Mouse (Mus musculus) midbrain, embryonic 15.5 days (tissue): ENCODE results near the gene Orc5. TPM values are rescaled to one million over a fixed set of nuclear protein-coding genes. Genes with fewer than 3 reads are reported as not detected.

Experiments used
- ATAC-seq: fragments of 200-750 bp; cut with Nextera tagmentation; replicated peaks from 2 replicates; pipeline ENCODE4 v1.8.0; 2017; ENCODE audit warnings: moderate TSS enrichment
- H3K27ac ChIP-seq: fragments of 300-500 bp; sonication (generic); 2 replicates; pipeline ENCODE4 v1.5.1; 2015; ENCODE audit warnings: mild to moderate bottlenecking, inconsistent platforms
- H3K27me3 ChIP-seq: fragments of 300-500 bp; sonication (generic); replicated peaks from 2 replicates; pipeline ENCODE4 v1.6.1; 2015; ENCODE audit warnings: inconsistent platforms
- H3K36me3 ChIP-seq: fragments of 300-500 bp; sonication (generic); replicated peaks from 2 replicates; pipeline ENCODE4 v1.6.1; 2015; ENCODE audit warnings: inconsistent platforms
- H3K4me1 ChIP-seq: fragments of 300-500 bp; sonication (generic); 2 replicates; pipeline ENCODE4 v1.6.1; 2015; ENCODE audit warnings: inconsistent platforms
- H3K4me2 ChIP-seq: fragments of 300-500 bp; sonication (generic); 2 replicates; pipeline ENCODE4 v1.6.1; 2015; ENCODE audit warnings: inconsistent platforms, mild to moderate bottlenecking, moderate library complexity
- H3K4me3 ChIP-seq: fragments of 300-500 bp; sonication (generic); 2 replicates; pipeline ENCODE4 v1.5.1; 2015; ENCODE audit warnings: mild to moderate bottlenecking, inconsistent platforms
- H3K9ac ChIP-seq: fragments of 300-500 bp; sonication (generic); 2 replicates; pipeline ENCODE4 v1.6.1; 2015; ENCODE audit warnings: mild to moderate bottlenecking, inconsistent platforms
- H3K9me3 ChIP-seq: fragments of 300-500 bp; sonication (generic); 2 replicates; pipeline ENCODE4 v1.6.1; 2016; ENCODE audit warnings: inconsistent platforms
- WGBS: fragments of 180-500 bp; shearing (Covaris S2); methylation state at CpG from one replicate; pipeline ENCODE4 v1.1.7; 2015; ENCODE audit warnings: mixed read lengths; 5-methylcytosine and 5-hydroxymethylcytosine counted together
- polyA plus RNA-seq: library from polyadenylated mRNA; unstranded; fragments of >200 nt; fragmentation: Nextera tagmentation; extraction: Ambion mirVana; gene quantifications from 2 replicates; pipeline ENCODE4 v1.2.1, GENCODE M21; 2015

Gene Orc5
- polyA plus RNA-seq, 1 experiment from 2014 or later, result 34.8 TPM

- no peaks in the 10 kb centered on the region for H3K4me1 ChIP-seq
- no peak overlapping the region for H3K27ac ChIP-seq
- H3K9me3 ChIP-seq, result no peaks in the 10 kb centered on the region
- H3K36me3 ChIP-seq, result 0 out of 2 replicates have a peak, but pooled peaks cover 4% of the 10 kb centered on the region
- no peak for ATAC-seq
- H3K4me3 ChIP-seq, result no peak overlapping the region
- H3K27me3 ChIP-seq, result no peaks in the 10 kb centered on the region
- WGBS, result 91% methylated on average over 4 of the region's 4 CpGs
- no peak overlapping the region for H3K4me2 ChIP-seq
- no peak overlapping the region for H3K9ac ChIP-seq
Measured at GRCm38 (mm10) chr5:22557491-22558113, 7.4 kb upstream of the Orc5 start.

GRCm38 (mm10) chr5:22556713-22557112 is 6.5 kb upstream of the Orc5 start:
- no peak for ATAC-seq
- no peak overlapping the region for H3K4me2 ChIP-seq
- 87% methylated on average over 4 of the region's 4 CpGs for WGBS
- H3K36me3 ChIP-seq, result no peaks in the 10 kb centered on the region
- H3K9me3 ChIP-seq, result no peaks in the 10 kb centered on the region
- no peak overlapping the region for H3K27ac ChIP-seq
- no peak overlapping the region for H3K4me3 ChIP-seq
- no peaks in the 10 kb centered on the region for H3K27me3 ChIP-seq
- H3K4me1 ChIP-seq, result no peaks in the 10 kb centered on the region
- H3K9ac ChIP-seq, result no peak overlapping the region

GRCm38 (mm10) chr5:22552233-22552765 is 2.1 kb upstream of the Orc5 start:
- Histone ChIP-seq H3K4me2 (no peak overlapping the region), H3K36me3 (no peaks in the 10 kb centered on the region), H3K4me1 (peaks cover 9% of the 10 kb centered on the region), H3K27ac (no peak overlapping the region), H3K9ac (no peak overlapping the region), H3K9me3 (no peaks in the 10 kb centered on the region), H3K27me3 (no peaks in the 10 kb centered on the region), H3K4me3 (no peak overlapping the region)
- ATAC-seq, result no peak
- 93% methylated on average over 14 of the region's 14 CpGs for WGBS

GRCm38 (mm10) chr5:22549366-22550032 is 730 bp downstream of the Orc5 start:
- Histone ChIP-seq H3K36me3 (peaks cover 19% of the 10 kb centered on the region), H3K27me3 (no peaks in the 10 kb centered on the region), H3K4me2 (peak overlapping the region; percentile 62), H3K9me3 (no peaks in the 10 kb centered on the region), H3K27ac (peak overlapping the region; percentile 82), H3K9ac (peak overlapping the region; percentile 74), H3K4me1 (peaks cover 9% of the 10 kb centered on the region), H3K4me3 (peak overlapping the region; percentile 60)
- peak; percentile 7; the same call in 1 of the 2 replicates for ATAC-seq
- WGBS, result 13% methylated on average over 11 of the region's 11 CpGs

- peak overlapping the region; percentile 62; the same call in 1 of the 2 replicates for H3K4me2 ChIP-seq
- no peak overlapping the region for H3K27ac ChIP-seq
- no peak for ATAC-seq
- no peak overlapping the region for H3K9ac ChIP-seq
- peaks cover 9% of the 10 kb centered on the region for H3K4me1 ChIP-seq
- peaks cover 23% of the 10 kb centered on the region for H3K36me3 ChIP-seq
- no peaks in the 10 kb centered on the region for H3K9me3 ChIP-seq
- WGBS, result 88% methylated on average over 6 of the region's 6 CpGs
- no peaks in the 10 kb centered on the region for H3K27me3 ChIP-seq
- no peak overlapping the region for H3K4me3 ChIP-seq
Measured at GRCm38 (mm10) chr5:22548556-22549161, 1.6 kb downstream of the Orc5 start.

- no peak overlapping the region for H3K4me2 ChIP-seq
- no peak overlapping the region for H3K9ac ChIP-seq
- H3K36me3 ChIP-seq, result peaks cover 28% of the 10 kb centered on the region
- peaks cover 9% of the 10 kb centered on the region for H3K4me1 ChIP-seq
- H3K4me3 ChIP-seq, result no peak overlapping the region
- ATAC-seq, result no peak
- H3K27me3 ChIP-seq, result no peaks in the 10 kb centered on the region
- no peaks in the 10 kb centered on the region for H3K9me3 ChIP-seq
- 95% methylated on average over 5 of the region's 5 CpGs for WGBS
- H3K27ac ChIP-seq, result no peak overlapping the region
Measured at GRCm38 (mm10) chr5:22546536-22546935, 3.7 kb downstream of the Orc5 start.

- no peaks in the 10 kb centered on the region for H3K27me3 ChIP-seq
- H3K9ac ChIP-seq, result no peak overlapping the region
- H3K4me2 ChIP-seq, result no peak overlapping the region
- no peaks in the 10 kb centered on the region for H3K9me3 ChIP-seq
- peaks cover 9% of the 10 kb centered on the region for H3K4me1 ChIP-seq
- H3K36me3 ChIP-seq, result peaks cover 28% of the 10 kb centered on the region
- H3K4me3 ChIP-seq, result no peak overlapping the region
- ATAC-seq, result no peak
- H3K27ac ChIP-seq, result no peak overlapping the region
Measured at GRCm38 (mm10) chr5:22545305-22545704, 4.9 kb downstream of the Orc5 start.

- Histone ChIP-seq H3K9me3 (no peaks in the 10 kb centered on the region), H3K4me1 (no peaks in the 10 kb centered on the region), H3K9ac (no peak overlapping the region), H3K36me3 (peaks cover 31% of the 10 kb centered on the region), H3K27ac (no peak overlapping the region), H3K27me3 (no peaks in the 10 kb centered on the region), H3K4me3 (no peak overlapping the region), H3K4me2 (no peak overlapping the region)
- WGBS, result 98% methylated on average over 2 of the region's 2 CpGs
- no peak for ATAC-seq
Measured at GRCm38 (mm10) chr5:22542676-22543075, 7.6 kb downstream of the Orc5 start.

GRCm38 (mm10) chr5:22538996-22539600 is 11.1 kb downstream of the Orc5 start:
- H3K27ac ChIP-seq, result no peak overlapping the region
- no peak overlapping the region for H3K9ac ChIP-seq
- H3K36me3 ChIP-seq, result peaks cover 12% of the 10 kb centered on the region
- H3K4me1 ChIP-seq, result no peaks in the 10 kb centered on the region
- ATAC-seq, result no peak
- H3K9me3 ChIP-seq, result no peaks in the 10 kb centered on the region
- no peak overlapping the region for H3K4me3 ChIP-seq
- no peaks in the 10 kb centered on the region for H3K27me3 ChIP-seq
- H3K4me2 ChIP-seq, result no peak overlapping the region
- WGBS, result 77% methylated on average over 7 of the region's 7 CpGs

GRCm38 (mm10) chr5:22536695-22537094 is 13.5 kb downstream of the Orc5 start:
- ATAC-seq, result no peak
- WGBS, result 91% methylated on average over 1 of the region's 1 CpGs
- no peak overlapping the region for H3K4me2 ChIP-seq
- H3K27me3 ChIP-seq, result no peaks in the 10 kb centered on the region
- H3K4me3 ChIP-seq, result no peak overlapping the region
- H3K27ac ChIP-seq, result no peak overlapping the region
- no peak overlapping the region for H3K9ac ChIP-seq
- H3K36me3 ChIP-seq, result peaks cover 7% of the 10 kb centered on the region
- no peaks in the 10 kb centered on the region for H3K4me1 ChIP-seq
- no peaks in the 10 kb centered on the region for H3K9me3 ChIP-seq

GRCm38 (mm10) chr5:22532571-22532970 is 17.7 kb downstream of the Orc5 start:
- no peaks in the 10 kb centered on the region for H3K27me3 ChIP-seq

GRCm38 (mm10) chr5:22522612-22523011 is 27.6 kb downstream of the Orc5 start:
- Histone ChIP-seq H3K27ac (no peak overlapping the region), H3K4me2 (no peak overlapping the region), H3K27me3 (no peaks in the 10 kb centered on the region), H3K4me1 (no peaks in the 10 kb centered on the region), H3K9ac (no peak overlapping the region), H3K36me3 (peaks cover 10% of the 10 kb centered on the region; the same call in 1 of the 2 replicates), H3K4me3 (no peak overlapping the region), H3K9me3 (no peaks in the 10 kb centered on the region)
- no peak for ATAC-seq
- 95% methylated on average over 4 of the region's 4 CpGs for WGBS

More at GRCm38 (mm10) chr5:22532571-22532970, 17.7 kb downstream of the Orc5 start:
- ATAC-seq, result no peak
- 85% methylated on average over 5 of the region's 5 CpGs for WGBS
- H3K9me3 ChIP-seq, result no peaks in the 10 kb centered on the region
- peaks cover 6% of the 10 kb centered on the region for H3K36me3 ChIP-seq
- no peak overlapping the region for H3K9ac ChIP-seq
- H3K4me3 ChIP-seq, result no peak overlapping the region
- no peak overlapping the region for H3K4me2 ChIP-seq
- H3K27ac ChIP-seq, result no peak overlapping the region
- no peaks in the 10 kb centered on the region for H3K4me1 ChIP-seq
